Mouse (Mus musculus) stomach, embryonic 16.5 days (tissue): ENCODE data around the gene Polg. TPM values are rescaled to one million over a fixed set of nuclear protein-coding genes. Genes with fewer than 3 reads are reported as not detected.

Experiments
- ATAC-seq: fragments of 200-750 bp; cut with Nextera tagmentation; 2 replicates; pipeline ENCODE4 v1.8.0; 2017; ENCODE audit warnings: moderate number of reproducible peaks, moderate TSS enrichment; ENCODE audit not compliant: insufficient read depth, low FRiP score
- H3K27ac ChIP-seq: fragments of 300-500 bp; sonication (generic); 2 replicates; pipeline ENCODE4 v1.5.1; 2014; ENCODE audit warnings: low read length
- H3K27me3 ChIP-seq: fragments of 300-500 bp; sonication (generic); 2 replicates; pipeline ENCODE4 v1.6.1; 2014; ENCODE audit warnings: low read length, control low read depth, mixed read lengths; ENCODE audit not compliant: control insufficient read depth, insufficient read depth
- H3K36me3 ChIP-seq: fragments of 300-500 bp; sonication (generic); 2 replicates; pipeline ENCODE4 v1.6.1; 2014; ENCODE audit warnings: low read length; ENCODE audit not compliant: control insufficient read depth, insufficient read depth
- H3K4me1 ChIP-seq: fragments of 300-500 bp; sonication (generic); 2 replicates; pipeline ENCODE4 v1.6.1; 2014; ENCODE audit warnings: low read length, control low read depth, mixed read lengths; ENCODE audit not compliant: control insufficient read depth, insufficient read depth
- H3K4me2 ChIP-seq: fragments of 300-500 bp; sonication (generic); 2 replicates; pipeline ENCODE4 v1.6.1; 2014; ENCODE audit warnings: low read depth, low read length, mixed read lengths
- H3K4me3 ChIP-seq: fragments of 300-500 bp; sonication (generic); replicated peaks from 2 replicates; pipeline ENCODE4 v1.5.1; 2014; ENCODE audit warnings: mild to moderate bottlenecking, low read length
- H3K9ac ChIP-seq: fragments of 300-500 bp; sonication (generic); 2 replicates; pipeline ENCODE4 v1.6.1; 2014; ENCODE audit warnings: low read length
- H3K9me3 ChIP-seq: fragments of 300-500 bp; sonication (generic); replicated peaks from 2 replicates; pipeline ENCODE4 v1.6.1; 2016; ENCODE audit warnings: low read length, control low read depth; ENCODE audit not compliant: control insufficient read depth
- WGBS: fragments of 180-500 bp; shearing (Covaris S2); extraction: QIAGEN DNeasy Blood & Tissue Kit; methylation state at CpG from one replicate; pipeline ENCODE4 v1.1.7; 2014; 5-methylcytosine and 5-hydroxymethylcytosine counted together
- microRNA-seq: library from miRNA; unstranded; fragments of <30 nt; microRNA quantifications from one replicate; pipeline ENCODE4, GENCODE M21; 2016
- polyA plus RNA-seq: library from polyadenylated mRNA; unstranded; fragments of >200 nt; fragmentation: Nextera tagmentation; extraction: Ambion mirVana; gene quantifications from 2 replicates; pipeline ENCODE4 v1.2.1, GENCODE M21; 2015

Gene Polg
- polyA plus RNA-seq, 1 experiment from 2014 or later, result 30.8 TPM

DNA sequence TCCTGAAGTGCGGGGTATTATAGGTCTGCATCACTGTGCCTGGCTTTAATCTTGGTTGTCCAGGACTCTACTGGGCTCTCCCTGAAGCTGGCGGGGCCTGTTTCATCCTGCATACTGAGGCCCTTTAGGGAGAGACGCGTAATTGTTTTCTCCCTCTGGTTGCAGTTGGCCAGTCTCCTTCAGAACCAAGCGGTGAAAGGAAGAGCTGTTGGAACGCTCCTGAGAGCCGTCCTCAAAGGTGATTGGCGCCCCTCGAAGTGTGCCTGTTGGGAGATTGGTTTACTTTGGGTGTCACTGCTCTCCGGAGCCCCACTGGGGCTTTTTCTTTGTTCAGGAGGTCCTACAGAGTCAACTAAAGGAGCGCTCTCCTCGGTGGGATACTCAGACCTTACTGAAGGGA is 67.2 kb downstream of the Polg start:
- no peak overlapping the region for H3K4me2 ChIP-seq
- H3K27me3 ChIP-seq, result no peaks in the 10 kb centered on the region
- peak; percentile 36; the same call in 1 of the 2 replicates for ATAC-seq
- no peak overlapping the region for H3K27ac ChIP-seq
- 68% methylated on average over 12 of the region's 12 CpGs for WGBS
- H3K9me3 ChIP-seq, result no peaks in the 10 kb centered on the region
- no peak overlapping the region for H3K9ac ChIP-seq
- H3K4me1 ChIP-seq, result no peaks in the 10 kb centered on the region
- no peak overlapping the region for H3K4me3 ChIP-seq
- H3K36me3 ChIP-seq, result no peaks in the 10 kb centered on the region

- Histone ChIP-seq H3K36me3 (no peaks in the 10 kb centered on the region), H3K4me2 (no peak overlapping the region), H3K4me3 (no peak overlapping the region), H3K27ac (no peak overlapping the region), H3K9me3 (no peaks in the 10 kb centered on the region), H3K9ac (no peak overlapping the region), H3K4me1 (no peaks in the 10 kb centered on the region), H3K27me3 (no peaks in the 10 kb centered on the region)
- WGBS, result 60% methylated on average over 8 of the region's 8 CpGs
- ATAC-seq, result peak; percentile 59; the same call in 1 of the 2 replicates
Observed at GRCm38 (mm10) chr7:79398426-79398825, 67.7 kb downstream of the Polg start.

GRCm38 (mm10) chr7:79397446-79397963 is 68.7 kb downstream of the Polg start:
- no peak for ATAC-seq
- 61% methylated on average over 10 of the region's 10 CpGs for WGBS
- H3K27ac ChIP-seq, result no peak overlapping the region

More at GRCm38 (mm10) chr7:79397446-79397963, 68.7 kb downstream of the Polg start:
- H3K4me3 ChIP-seq, result no peak overlapping the region
- no peaks in the 10 kb centered on the region for H3K9me3 ChIP-seq
- no peak overlapping the region; the same call in 1 of the 2 replicates for H3K9ac ChIP-seq
- H3K4me2 ChIP-seq, result no peak overlapping the region
- H3K36me3 ChIP-seq, result no peaks in the 10 kb centered on the region
- H3K27me3 ChIP-seq, result no peaks in the 10 kb centered on the region
- peaks cover 4% of the 10 kb centered on the region; the same call in 1 of the 2 replicates for H3K4me1 ChIP-seq

Small RNAs within 50 kb of the gene (microRNA-seq; reads per million reads assigned to microRNA genes)
- 2.3 reads per million, percentile 11 among the genes with 10 or more reads in this experiment for gene Mir9-3

Other genes with a start within 250 kb of the Polg start
- 13.8 and 15.7 TPM in 2 replicates for gene Abhd2, start 193.2 kb downstream of the Polg start, polyA plus RNA-seq
- 0.44 and 0.75 TPM in 2 replicates for gene Rlbp1, start 79.3 kb downstream of the Polg start, polyA plus RNA-seq
- 8.5 and 9.0 TPM in 2 replicates for gene Fanci, start 74.4 kb downstream of the Polg start, polyA plus RNA-seq
- gene Rhcg, start 151.3 kb upstream of the Polg start, polyA plus RNA-seq, result 0.35 TPM in 1 of 2 replicates, not detected in the other
- 4.2 and 5.2 TPM in 2 replicates for gene Ticrr, start 193.8 kb upstream of the Polg start, polyA plus RNA-seq
- 2.1 and 2.9 TPM in 2 replicates for gene Kif7, start 249.4 kb upstream of the Polg start, polyA plus RNA-seq